Mouse (Mus musculus) adrenal gland, adult 8-10 months (tissue): ENCODE data around the gene Ptp4a2. TPM values are rescaled to one million over a fixed set of nuclear protein-coding genes. Genes with fewer than 3 reads are reported as not detected.
A peak's percentile ranks its signal among the peaks of the same experiment; 100 is the strongest.

ENCODE experiments used
- DNase-seq: peaks from one replicate; pipeline ENCODE4 v3.0.0; 2022
- total RNA-seq, 4 experiments: library from RNA; stranded (reverse); gene quantifications; 2 replicates each; pipeline ENCODE4 v1.2.4; 2022

Gene Ptp4a2
- total RNA-seq, 4 experiments from 2014 or later: 321 to 460 (median 353) TPM

DNA sequence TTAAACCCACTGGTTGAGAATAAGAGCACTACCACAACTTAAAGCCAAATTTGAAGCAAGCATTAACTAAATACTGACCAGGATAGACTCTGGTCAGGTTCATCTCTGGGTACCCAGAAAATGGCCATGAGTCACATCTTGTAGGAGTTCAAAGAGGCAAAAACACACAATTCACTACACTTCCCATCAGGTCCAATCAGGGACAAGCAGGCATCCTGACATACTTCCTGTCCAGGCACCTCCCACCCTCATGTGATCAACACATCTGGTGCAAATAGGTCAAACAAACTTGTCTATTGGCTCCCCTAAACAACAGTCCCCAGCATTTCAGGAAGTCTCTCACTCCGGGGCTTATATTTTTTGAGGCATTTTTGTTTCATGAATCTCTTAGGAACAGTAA, 7.7 kb upstream of the Ptp4a2 start:
- DNase-seq: no peak

DNA sequence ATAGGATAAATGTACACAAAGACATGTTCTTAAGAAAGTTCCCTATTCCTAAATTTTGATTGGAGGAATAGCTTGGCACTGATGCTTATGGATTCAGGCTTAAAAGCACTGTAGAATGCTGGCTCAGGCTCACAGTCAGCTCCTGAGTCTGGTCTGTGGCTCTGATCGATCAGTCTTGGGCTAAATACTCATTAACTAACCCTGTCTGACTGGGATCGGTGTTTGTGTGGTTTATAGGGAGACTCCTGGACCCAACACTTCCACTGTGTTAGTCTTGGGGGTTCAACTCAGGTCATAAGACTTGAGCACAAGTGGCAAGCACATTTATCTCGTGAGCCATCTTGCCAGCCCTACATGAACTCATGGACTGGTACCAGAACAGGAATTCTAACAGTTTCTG, 6.0 kb upstream of the Ptp4a2 start:
- no peak for DNase-seq

DNA sequence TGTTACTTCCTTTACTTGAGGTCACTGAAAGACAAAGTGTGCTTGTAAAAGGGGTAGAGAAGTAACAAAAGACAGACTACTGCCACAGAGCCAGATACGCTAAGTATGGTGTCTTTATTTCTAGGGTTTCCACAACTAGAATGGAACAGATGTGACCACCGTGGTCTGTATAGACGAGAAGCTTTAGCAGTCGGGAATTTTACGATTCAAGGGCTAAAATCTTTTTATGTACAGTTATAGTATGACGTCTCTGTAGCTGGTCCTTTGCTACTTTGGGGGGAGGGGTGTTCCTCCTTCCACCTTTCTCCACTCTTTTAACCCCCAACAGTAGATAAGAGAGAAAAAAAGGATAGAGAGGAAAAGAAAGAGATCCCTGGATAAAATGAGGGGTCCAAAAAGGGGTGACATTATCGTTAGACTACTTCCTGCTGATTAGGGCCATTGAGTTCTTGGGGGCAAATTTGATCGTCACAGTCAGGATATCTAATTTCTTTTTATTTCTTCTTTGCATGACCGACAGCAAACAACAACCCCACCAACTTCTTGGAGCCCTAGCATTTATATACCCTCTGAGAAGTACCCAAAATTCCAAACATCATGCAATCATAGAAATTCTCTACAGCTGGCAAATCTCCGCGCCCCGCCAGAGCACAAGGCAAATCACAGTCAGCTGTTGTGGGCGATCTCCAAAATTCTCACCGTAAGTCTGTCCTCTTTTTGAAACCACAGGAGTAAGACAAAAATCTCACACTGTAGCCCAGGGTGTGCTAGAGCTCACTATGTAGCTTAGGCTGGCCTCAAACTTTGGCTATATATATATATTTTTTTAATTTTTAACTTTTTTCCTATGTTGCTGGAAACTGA, 818 bp downstream of the Ptp4a2 start:
- DNase-seq: no peak

DNA sequence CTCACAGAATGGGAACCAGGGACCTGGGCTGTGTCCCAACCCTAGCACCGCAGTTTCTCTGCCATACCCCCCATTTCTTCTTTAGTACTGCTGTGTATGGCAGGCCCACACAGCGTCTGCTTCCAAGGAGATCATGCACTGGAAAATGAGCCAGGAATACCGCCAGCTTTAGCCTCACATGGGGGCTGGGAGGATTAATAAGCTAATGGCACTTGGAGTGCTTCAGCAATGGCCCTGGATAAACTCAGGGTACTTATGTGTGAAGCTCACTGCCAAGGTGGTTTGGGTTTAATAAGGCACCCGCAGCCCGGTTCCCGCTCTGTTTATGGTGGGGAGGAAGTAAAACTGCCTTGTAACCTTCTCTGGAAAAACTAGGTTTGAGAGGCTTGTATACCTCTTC, 6.6 kb downstream of the Ptp4a2 start:
- no peak for DNase-seq

DNA sequence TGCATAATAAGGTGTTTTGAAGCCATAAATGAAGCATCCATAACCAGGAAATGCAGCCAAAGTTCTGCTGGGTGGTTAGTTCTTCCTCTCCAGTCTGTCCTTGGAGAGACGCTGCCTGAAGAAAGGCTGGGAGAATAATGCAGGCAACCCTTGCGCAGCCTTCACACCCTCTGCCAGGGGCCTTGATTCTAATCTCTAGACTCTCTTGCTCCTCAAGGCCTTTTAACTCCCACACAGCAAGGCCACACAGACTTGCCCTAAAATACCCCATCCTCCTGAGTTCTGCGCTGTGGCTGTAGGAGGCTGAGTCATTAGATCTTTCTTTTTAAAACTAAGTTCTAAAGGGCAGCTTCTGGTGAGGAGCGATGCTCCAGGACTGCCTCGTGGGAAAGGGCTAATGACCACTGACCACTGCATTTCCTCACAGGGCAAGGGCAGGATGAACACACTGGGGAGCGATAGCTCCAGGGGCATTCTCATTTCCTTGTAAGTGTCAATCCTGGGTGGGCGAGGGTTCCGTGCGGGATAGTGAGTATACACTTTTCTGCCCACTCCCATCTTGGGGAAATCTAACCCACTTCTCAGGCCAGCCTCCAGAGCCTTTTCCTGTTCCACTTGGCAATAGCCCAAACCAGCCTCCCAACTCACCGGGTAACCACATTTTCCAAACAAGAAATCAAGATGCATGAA, 7.6 kb downstream of the Ptp4a2 start:
- DNase-seq: peak; percentile 86

DNA sequence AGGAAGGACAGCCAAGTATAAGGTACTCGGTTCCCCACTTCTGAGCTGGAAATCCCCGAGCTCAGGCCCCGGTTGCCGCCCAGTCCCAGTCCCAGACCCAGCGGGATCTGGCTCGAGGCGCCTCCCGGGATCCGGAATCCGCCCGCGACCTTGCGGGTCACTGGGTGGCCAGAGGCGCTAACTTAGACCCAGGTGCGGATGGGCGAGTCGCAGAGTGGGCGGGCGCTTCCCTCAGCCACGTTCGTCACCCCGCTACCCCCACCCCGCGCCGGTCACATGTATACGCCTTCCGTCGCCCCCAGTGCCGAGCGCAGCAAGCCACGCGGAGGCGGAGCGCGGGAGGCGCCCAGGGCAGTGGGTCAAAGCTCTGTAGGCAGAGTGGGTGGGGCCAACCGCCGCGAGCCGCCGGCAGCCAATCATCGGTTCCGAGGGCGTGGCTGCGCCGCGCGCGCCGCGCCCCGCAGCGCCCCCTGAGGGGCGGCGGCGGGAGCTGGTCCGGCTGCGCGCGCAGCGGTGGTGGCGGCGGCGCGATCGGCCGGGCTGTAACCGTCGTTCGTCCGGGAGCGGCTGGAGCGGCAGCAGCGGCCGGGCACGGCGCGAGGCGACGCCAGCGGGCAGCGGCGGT, 8.8 kb downstream of the Ptp4a2 start:
- DNase-seq: peak; percentile 97

DNA sequence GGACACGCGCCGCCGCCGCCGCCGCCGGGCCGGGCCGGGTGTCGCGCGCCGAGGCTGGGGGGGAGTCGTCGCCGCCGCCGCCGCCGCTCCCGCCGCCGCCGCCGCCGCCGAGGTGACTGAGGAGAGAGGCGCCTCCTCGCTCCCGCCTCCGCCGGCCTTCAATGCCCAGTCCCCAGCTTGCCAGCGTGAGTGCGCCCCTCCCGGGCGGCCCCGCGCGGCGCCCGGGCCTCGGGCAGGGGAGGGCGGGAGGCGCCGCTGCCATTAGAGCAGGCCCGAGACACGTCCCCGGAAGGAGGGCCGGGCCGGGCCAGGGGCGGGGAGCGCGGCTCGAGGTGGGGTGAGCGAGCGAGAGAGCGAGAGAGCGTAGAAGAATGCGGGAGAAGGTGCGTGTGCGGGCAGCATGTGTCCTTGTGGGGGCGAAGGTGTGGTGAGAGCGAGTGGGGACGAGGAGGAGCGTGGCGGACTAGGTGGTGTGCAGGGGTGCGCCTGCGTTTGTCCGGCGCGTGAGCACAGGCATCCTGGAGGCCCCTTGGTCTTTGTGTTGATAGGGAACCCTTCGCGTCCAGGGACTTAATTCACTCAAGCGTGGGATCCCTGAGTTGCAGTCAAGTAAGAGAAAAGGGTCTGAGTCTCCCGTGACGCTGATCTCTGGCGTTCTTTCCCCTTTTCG, 9.5 kb downstream of the Ptp4a2 start:
- peak; percentile 74 for DNase-seq

DNA sequence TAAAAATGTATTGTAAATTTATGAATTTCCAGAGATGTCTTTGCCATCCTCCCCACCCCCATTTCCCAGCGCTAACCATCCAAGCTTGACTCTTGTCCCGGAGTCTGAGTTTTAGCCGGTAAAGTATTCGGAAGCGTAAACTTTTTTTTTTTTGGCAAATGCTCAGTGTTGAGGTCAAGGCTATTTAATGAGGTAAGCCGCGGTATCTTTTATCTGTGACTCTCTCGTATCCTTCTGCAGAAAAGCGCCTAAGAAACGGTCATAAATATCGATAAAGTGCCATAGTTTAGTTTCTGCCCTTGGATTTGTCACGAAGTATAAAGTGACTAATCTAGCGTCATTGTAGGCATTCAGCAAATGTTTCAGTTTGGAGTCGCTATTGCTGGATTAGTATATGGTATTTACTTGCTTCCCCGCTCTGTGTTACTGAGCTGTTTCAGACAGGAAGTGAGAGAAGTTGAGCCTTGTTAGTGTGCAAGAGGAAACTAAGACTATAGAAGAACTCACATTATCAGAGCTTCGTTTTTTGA, 10.1 kb downstream of the Ptp4a2 start:
- no peak for DNase-seq

DNA sequence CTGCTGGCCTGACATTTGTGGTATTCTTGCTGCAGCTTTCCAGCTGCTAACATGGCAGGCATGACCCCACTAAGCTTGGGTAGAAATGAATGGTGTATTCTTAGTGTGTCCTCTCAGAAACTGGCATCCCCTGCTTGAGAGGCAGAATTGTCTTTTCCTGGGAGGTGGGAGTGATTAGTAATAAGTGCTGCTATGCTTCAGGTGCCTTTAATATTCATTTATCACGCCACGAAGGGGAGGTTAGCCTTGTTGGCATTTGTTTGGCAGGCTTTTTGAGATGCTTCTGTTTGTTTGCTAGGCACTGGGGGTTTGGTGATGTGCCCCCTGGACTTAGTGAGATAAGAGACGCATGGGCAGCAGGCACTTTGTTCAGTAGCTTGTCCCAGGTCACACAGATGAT, 11.3 kb downstream of the Ptp4a2 start:
- DNase-seq: no peak

DNA sequence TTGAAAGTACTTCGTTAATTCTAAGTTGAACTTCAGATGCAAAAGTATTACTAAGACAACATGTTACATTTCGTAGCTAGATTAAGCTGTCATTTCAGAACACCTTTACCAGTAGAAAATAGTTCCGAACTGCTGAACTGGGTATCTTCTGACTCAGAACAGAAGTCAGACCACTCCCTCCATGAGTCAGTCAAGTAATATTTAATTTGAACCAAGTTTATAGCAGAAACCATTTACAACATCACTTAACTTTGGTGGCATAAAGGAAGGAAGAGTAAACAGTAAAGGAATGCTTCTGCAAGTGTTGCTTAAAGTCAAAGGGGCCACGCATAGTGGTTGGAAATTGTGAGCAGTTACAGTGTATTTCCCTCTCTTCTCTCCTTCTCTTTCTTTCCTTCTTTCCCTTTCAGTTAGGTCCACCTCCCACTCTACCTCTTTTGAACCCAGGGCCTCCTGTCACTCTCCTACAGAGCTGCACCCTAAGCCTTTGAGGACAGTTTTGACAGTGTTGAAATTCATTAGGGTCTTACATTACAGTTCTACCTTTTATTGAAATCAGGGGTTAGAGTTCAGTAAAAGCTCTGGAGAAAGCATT, 12.3 kb downstream of the Ptp4a2 start:
- DNase-seq: no peak

DNA sequence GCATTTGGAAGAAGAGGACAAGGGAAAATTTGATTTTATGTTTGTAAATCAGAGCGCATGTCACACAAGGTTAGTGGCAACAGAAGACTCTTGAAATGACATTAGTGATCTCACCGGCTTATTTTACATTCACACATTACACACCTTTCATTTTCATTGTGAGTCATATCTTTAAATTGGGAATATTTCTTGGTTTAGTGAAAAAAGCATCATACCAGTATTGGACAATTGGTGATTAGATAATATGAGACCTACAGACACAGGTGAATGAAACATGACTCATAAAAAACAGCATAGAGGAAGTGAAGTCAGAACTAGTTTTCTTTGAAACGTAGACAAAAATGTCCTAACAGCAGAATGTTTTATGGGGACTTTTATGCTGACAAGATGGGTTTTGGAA, 16.6 kb downstream of the Ptp4a2 start:
- DNase-seq: no peak

DNA sequence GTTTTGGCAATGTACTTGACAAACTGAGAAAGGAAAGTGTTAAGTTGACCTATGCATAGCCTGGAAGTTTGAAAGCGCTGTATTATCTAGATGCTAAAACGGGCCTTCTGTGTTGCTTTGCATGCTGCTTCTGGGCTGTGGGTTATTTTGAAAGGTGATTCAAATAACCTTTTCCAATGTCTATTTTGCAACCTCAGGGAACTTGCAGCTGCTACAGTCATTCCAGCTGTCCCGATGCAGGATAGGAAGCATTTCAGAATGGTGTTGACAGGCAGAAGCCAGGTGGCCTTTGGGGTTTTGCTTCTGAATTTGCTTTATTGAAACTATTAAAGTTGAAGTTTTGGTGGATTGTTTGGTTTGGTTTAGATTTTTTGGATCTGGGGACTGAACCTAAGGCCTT, 17.1 kb downstream of the Ptp4a2 start:
- DNase-seq: no peak

DNA sequence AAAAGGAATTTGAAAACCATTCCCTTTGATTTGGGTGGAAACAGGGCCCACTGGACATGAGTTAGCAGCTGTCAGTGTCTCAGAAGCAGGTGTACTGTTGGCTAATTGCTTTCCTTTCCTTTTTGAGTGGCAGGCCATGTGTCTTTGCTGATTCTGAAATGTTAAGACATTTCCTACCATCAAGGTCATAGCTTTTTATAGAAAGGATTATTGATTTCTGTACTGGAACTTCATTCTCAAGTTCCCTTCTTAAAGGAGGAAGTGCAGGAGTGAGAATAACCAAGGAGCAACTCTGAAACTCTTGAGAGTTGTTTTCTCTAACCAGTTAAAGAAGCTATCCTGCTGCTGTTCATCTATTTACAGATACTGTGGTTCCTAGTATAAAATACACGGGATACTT, 18.8 kb downstream of the Ptp4a2 start:
- DNase-seq: no peak

DNA sequence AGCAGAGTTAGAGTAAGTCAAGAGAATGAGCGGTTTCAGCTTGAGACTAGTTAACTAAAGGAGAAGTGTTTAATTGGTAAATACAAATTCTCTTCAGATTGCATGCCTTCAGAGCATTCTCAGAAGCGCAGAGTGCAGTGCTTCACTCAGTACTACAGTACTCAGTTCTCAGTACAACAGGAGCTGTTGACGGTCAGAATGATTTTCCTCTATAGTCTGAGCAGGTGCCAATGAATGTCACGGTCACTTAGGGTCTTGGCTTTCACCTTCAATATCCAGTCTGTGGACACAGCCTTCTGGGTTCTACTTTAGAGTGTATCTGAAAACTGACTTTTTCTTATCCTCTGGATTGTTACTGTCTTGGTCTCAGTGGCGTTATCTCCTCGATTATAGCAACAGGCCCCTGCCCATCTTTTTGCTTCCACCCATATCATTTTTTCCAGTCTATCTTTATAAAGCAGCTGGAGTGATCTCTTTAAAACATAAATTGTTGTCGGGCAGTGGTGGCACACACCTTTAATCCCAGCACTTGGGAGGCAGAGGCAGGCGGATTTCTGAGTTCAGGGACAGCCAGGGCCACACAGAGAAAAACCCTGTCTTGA, 19.4 kb downstream of the Ptp4a2 start:
- no peak for DNase-seq

DNA sequence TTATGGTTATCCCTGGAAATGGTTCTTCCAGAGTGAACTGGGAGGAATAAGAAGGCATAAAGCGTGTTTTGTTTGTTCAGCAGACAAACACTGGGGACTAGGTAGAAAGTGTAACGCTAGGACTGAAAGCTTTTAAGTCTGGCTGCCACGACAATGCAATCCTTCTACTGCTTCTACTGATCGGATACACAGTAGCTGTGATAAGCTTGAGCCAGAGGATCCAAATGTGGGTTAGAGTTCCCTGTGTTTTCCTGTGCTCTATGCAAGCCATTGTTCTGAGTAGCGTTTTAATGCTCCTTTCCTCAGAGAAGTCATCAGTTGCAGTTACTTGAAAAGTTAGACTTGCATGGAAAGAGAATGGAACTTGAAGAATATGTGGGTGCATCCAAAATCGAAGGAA, 23.6 kb downstream of the Ptp4a2 start:
- no peak for DNase-seq

DNA sequence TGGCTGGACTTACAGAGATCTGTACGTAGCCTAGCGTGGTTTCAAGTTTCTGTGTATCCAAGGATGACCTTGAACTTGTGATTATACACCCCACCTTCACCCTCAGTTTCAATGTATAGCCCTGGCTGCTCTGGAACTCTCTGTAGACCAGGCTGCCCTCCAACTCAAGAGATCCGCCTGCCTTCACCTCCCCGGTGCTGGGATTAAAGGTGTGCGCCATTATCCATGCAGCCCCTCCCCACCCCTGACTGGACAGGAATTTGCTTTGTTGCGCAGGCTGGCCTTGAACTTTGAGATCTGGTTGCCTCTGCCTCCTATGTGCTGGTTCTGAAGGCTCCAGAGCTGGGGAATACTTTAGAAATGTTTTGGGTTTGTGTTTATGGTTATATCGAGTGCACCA, 24.3 kb downstream of the Ptp4a2 start:
- DNase-seq: no peak

DNA sequence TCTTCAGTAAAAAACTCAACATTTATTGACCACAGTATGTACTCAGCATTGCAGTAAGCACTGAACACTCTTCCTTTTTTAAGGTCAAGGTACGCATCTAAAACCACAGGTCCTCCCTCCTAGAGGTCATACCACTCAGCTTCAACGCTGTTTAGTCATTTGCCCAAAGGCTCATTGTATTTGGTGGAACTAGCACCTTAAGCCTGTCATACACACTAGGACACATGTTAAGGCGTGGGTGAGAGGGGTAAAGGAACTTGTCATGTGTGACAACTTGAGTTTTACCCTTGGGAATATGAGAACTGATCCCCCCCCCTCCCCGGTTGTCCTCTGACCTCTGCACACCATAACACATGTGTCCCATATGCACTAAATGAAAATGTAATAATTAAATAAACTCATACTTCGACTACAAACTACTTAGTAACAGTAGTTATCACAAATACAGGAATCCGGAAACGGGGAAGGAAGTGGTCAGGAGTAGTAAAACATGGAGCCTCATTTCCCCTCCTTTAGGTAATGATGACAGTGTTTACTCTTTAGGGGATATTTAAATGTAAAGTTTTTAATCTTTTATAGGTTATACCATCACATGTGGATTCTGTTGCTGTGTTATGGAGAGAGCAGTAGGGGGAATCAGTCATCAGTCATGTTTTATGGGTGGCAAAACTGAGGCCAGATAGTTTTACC, 29.0 kb downstream of the Ptp4a2 start:
- DNase-seq: no peak

DNA sequence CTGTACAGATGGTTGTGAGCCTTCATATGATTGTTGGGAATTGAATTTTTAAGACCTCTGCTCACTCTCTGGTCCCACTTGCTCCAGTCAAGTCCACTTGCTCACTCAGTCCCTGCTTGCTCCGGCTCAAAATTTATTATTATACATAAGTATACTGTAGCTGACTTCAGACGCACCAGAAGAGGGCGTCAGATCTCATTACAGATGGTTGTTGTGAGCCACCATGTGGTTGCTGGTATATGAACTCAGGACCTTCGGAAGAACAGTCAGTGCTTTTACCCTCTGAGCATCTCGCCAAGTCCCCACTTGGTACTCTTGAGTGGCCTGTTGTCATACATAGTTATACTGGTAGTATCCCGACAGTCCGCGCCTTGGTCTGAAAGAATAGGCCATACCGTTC, 35.8 kb downstream of the Ptp4a2 start:
- no peak for DNase-seq

DNA sequence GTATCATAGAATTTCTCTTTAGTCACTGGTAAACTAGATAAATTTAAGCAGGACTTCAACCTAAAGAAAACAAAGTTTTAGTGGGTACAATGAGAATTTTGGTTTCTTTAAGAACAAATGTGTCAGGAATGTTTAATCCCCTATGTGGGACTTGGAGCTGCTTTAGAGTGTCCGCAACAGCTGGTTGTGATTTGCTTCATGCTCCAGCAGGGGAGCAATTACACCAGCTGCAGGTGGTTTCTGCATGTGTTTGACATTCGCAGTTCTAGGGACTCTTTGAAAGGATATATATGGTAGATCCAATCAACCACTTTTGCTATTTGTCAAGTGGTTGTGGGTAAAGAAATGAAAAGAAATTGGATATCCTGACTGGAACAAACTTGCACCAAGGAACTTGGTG, 39.5 kb downstream of the Ptp4a2 start:
- DNase-seq: no peak

DNA sequence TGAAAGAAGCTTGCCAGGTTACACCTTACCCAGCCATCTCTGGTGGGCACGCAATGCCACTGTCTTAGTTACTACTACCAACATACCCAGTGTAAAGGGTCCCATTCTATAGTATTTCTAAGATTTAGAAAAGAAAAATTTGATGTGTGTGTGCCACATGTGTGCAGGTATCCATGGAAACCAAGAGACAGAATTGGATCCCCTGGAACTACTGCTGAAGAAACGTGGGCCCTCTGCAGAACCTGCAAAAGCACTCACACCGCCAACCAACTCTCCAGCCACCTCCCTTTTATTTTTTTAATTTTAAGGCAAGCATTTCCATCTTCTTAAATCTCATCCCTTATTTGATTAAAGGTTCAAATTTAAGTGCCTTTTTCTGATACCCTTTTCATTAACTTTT, 40.8 kb downstream of the Ptp4a2 start:
- no peak for DNase-seq

DNA sequence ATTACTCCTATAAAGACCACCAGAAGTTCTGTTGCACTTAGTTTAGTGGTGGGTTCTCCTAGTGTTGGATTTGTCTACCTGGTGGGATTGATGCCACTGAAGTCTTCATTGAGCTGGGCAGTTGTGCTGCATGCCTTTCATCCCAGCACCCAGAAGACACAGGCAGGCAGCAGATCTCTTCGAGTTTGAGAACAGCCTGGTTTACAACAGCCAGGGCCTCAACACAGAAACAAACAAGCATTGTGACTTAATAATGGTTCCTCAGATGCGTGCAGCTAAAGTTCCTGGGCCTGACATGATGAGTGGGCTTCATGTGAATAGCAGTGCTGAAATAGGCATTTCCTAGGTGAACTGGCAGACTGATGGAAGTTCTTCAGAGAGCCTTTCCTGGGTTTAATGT, 42.0 kb downstream of the Ptp4a2 start:
- DNase-seq: no peak
